Mouse (Mus musculus) adrenal gland (tissue): ENCODE results near the gene Nkain2.
"Not testable (repeated sequence)": the region's sequence is repeated elsewhere in the genome, so short reads cannot be mapped to it uniquely, and the experiment has no call there.

Source experiments
- intact Hi-C: fragments of 180-260 bp; cut with DNase I; formaldehyde crosslinking; loops from one replicate; pipeline ENCODE4 v1.15.1; 2025

Gene Nkain2

GRCm38 (mm10) chr10:32060396-32060795, 829.9 kb downstream of the Nkain2 start:
- intact Hi-C loops, result no loop called here

DNA sequence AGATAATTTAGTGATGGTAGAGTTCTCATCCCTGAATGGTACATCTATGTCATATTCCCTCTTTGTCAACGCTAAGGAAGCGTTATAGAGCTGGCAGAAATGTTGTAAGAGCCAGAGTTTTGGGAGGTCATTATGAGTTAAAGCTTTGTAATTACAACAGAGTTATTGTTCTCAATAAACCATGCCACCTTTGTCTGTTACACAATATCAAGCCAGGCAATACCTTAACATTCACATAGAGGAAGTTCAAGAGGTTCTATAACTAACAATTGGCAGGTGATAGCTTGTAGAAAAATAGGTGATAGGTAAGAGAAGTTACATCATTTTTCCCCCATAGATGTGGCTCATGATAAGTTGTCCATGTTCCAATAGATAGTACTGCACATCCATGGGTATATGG, 832.0 kb downstream of the Nkain2 start:
- intact Hi-C loops, result no loop called here

DNA sequence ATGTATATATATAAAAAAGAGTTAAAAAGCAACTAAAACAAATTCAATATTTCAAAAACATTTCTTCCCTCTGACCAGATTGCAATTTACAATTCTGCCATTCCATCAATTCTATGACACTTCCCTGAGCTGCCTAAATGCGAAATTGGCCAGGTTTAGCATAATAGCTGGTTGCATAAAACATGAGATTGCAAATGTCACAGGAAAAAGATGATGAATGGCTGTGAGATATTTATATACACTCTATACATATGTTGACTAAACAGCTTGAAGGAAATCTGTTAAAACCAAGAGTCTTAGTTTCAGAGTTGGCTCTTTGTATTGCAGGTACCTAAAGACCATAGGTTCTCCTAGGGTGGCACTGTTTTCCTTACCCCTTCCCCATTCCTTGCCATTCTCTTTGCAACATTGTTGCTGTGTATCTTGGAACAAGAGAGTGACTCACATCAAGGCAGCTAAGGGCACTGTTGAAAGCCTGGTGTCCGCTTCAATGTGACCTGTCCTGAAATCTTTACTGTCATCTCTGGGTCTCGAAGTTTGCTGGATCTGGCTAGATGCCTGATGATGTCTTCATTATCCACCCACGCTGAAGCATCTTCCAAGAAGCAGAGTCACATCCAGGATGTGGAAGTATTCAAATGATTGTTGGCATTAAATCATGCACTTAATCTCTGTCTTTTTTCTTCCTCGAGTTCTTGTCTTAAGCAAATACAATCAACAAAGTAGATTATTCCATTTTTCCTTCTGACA, 837.5 kb downstream of the Nkain2 start:
- intact Hi-C loops, result no loop called here

DNA sequence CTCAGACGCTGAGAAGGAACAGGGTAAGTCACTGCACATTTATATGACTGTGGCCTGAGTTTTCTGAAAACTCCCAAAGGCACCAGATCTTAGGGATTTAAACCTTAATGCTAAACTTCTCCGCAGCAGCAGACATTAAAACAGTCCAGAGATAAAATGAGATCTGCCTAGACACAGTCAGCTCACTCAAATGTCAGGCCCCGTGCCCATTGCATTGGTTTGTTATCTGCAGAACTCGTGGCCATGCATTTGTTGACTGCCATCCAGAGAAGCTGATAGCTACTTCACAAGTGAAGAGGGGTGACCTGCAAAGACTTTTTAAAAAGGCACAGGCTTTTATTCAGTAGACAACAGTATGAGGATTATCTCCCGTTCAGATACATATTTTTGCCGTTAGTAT, 838.2 kb downstream of the Nkain2 start:
- intact Hi-C loops, result no loop called here

GRCm38 (mm10) chr10:32029996-32030395, 860.3 kb downstream of the Nkain2 start:
- intact Hi-C loops, result no loop called here

GRCm38 (mm10) chr10:32018385-32018784, 871.9 kb downstream of the Nkain2 start:
- intact Hi-C loops, result no loop called here

- intact Hi-C loops, result no loop called here
Observed at GRCm38 (mm10) chr10:32001216-32001753, 889.0 kb downstream of the Nkain2 start.

DNA sequence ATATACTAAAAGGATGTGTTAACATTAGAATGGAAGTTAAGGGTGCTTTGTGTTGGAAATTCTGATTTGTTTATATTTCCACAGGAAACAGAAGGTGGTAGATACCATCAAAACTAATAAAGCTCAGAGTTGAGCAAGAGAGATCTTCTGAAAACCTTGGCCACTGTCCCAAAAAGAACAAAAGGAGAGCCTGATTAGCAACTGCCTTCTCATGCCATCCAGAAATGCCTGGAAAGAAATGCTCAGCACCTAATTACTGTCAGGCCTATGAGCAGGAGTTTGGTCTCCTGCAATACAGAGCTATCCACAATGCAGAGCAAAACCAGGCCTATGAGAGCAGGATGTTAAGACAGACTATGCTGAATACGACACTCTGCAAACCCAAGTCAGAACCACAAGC, 897.1 kb downstream of the Nkain2 start:
- intact Hi-C loops, result no loop called here

DNA sequence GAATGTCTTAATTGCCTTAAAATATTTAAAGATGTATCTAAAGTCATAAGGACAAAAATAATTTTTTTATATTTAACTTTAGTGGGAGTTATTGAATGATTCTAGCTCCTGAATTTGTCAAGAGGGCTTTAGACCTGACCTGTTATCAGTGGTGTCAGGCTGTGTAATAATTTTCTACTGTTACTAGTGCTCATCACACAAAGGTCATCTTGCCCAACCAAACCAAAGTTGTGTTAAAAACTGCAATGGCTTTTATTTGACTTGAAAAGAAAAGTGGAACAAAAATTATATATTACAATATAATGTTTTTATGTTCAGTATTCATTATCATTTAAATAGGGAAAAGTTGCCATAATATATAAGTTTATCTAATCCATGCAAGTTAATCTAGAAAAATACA, 911.9 kb downstream of the Nkain2 start:
- intact Hi-C loops, result no loop called here

- intact Hi-C loops, result no loop called here
Observed at GRCm38 (mm10) chr10:31947178-31947726, 943.0 kb downstream of the Nkain2 start.

DNA sequence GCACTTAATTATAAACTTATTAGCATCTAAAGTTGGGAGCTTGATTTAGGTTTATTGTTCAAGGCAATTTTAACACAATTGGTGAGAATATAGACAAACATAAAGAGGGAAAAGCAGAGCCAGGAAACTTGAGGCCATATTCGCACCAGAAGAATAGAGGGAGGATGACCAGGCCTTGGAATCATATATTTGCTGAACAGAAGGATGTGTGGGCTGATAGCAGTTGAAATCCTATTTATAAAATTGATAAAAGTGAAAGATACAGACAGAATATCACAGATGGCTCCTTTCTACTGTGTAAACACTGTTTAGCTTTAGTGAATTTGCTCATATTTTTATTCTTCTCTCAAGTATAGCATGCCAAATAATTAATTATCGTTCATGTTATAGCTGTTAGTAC, 958.3 kb downstream of the Nkain2 start:
- intact Hi-C loops, result no loop called here

DNA sequence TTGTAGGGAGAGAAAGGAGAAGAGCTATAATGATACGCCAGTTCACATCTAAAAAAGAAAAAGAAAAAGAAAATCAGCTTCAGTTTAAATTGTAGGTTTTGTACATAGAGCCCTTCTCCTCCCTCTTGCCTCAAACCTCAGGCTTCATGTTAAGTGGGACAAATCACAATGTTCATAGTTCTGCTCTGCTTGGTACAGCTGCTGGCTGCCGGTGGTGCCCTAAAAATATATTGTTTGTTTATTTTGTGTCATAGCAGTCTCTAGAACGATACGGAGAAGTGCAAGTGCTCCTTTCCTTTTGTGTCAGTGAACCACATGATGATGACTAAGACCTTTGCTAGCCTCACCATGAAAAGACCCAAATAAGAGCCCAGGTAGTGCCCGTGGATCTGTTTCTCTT, 962.6 kb downstream of the Nkain2 start:
- intact Hi-C loops, result no loop called here

- intact Hi-C loops, result not testable (repeated sequence)
Observed at GRCm38 (mm10) chr10:31920901-31921300, 969.4 kb downstream of the Nkain2 start.

DNA sequence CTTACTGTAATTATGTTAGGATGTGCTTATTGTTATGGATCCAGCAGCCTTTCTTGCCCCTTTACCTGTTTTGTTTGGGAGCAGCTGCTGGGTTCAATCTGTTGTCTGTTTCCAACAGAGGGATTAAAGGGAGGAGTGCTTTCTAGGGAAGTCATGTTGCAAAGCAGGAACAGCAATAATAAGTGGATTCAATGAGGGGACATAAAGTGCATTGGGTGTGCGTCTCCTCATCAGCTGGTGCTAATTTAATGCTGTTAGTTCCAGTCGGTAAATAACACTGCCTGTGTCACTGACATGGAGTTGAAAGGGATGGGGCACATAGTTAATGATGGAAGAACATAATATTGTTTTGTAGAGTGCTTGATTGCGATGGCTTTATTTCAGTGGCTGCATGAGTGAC, 982.8 kb downstream of the Nkain2 start:
- intact Hi-C loops, result no loop called here

DNA sequence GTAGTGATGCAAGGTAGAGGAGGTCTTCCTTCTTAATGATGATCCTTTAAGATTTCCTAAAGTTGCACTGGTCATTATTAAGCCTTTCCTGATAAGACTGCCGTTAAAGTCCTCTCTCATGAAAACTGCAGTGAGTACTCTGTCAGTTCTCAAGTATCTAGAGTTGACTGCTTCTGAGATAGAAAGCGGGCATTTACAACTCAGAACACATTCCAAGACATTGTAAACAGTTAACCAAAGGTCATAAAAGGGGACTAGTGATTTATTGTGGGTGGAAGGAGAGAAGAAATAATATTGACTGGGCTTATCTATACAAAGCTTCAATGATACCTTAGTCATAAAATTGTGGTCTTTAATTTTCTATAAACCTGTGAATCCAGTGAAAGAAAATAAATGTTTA, 990.8 kb downstream of the Nkain2 start:
- intact Hi-C loops, result no loop called here

DNA sequence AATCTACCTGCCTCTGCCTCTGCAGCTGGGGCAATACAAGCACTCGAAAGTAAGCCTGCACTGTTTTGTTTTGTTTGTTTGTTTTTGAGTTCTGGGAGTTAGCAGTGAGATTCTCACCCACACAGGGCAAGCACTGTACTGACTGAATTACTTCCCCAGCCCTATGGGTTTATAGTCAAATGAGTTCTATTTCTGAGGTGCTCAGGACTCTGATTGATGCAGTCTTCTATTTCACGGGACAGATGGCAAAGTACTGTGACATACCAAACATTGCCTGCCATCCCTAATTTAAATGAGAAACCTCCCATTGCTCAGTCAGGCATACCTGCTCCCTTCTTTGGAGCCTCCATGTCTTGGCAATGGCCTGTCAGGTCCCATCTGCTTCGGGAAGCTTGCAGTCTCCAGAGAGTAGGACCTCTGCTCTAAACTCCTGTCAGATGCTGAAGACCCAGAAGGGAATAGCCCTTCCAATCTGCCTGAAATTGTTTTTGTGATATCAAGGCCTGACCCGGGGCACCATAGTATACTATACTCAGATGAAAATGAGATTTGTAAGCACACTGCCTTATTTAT, 1016.9 kb downstream of the Nkain2 start:
- intact Hi-C loops, result no loop called here

GRCm38 (mm10) chr10:31868275-31868674, 1022.0 kb downstream of the Nkain2 start:
- intact Hi-C loops, result no loop called here

GRCm38 (mm10) chr10:31827041-31827440, 1063.2 kb downstream of the Nkain2 start:
- intact Hi-C loops, result no loop called here

- intact Hi-C loops, result no loop called here
Observed at GRCm38 (mm10) chr10:31812543-31812942, 1077.7 kb downstream of the Nkain2 start.

DNA sequence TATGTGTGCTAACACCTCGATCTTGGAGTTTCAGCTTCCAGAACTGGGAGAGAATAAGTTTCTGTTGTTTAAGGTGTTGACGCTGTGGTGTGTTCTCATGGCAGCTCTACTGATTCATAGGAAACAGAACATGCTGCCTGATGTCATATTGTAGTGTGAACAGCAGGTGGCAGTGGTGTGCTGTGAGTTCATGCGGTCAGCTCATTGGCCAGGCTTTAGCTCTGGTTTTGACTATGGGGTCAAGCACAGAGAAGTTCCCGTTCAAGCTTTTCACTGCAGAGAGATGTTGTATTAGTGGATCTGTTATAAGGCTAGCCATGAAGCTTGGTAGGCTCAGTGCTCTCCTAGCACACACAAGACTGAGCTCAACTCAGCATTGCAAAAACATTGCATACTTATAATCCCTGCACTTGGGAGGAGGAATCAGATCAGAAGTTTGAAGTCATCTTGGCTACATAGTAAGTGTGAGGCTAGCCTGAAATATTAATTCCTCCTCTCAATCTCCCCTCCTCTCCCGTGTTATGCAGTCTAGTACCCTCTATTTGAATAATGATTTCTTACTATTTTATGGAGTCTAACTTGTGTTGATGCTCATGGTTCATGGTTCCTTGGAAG, 1147.7 kb downstream of the Nkain2 start:
- intact Hi-C loops, result loop anchor here (5.0 kb wide), 2 partner anchors 275 to 1565 kb away; no protein-coding TSS in a partner anchor

- intact Hi-C loops, result no loop called here
Observed at GRCm38 (mm10) chr10:31728036-31728435, 1162.2 kb downstream of the Nkain2 start.

DNA sequence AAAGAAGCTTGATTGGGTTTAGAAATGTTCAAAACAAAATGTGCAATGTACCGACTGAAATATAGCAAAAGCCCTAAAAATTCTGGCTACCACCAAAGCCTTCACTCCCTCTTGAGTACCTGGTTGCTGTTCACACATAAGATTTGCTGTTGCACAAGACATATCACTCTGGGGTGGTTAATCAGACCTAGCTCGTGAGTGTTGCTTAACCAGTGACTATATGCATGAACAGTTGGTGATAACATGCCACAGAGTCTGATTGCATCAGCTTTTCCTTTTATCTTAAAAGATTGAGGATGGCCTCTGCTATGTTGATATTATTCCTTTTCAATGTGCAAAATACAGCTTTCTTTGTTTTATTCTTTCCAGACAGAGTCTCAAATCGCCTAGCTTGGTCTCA, 1243.0 kb downstream of the Nkain2 start:
- intact Hi-C loops, result no loop called here
